Mouse (Mus musculus) limb, embryonic 12.5 days (tissue): ENCODE data around the gene Btg2. TPM values are rescaled to one million over a fixed set of nuclear protein-coding genes. Genes with fewer than 3 reads are reported as not detected.

Experiments used
- ATAC-seq: fragments of 200-750 bp; cut with Nextera tagmentation; 2 replicates; pipeline ENCODE4 v1.8.0; 2017; ENCODE audit warnings: low read depth, moderate TSS enrichment; ENCODE audit not compliant: insufficient number of reproducible peaks, insufficient read depth, low FRiP score, low TSS enrichment
- H3K27ac ChIP-seq: fragments of 300-500 bp; sonication (generic); 2 replicates; pipeline ENCODE4 v1.5.1; 2016; ENCODE audit warnings: mild to moderate bottlenecking, moderate library complexity
- H3K27me3 ChIP-seq: fragments of 300-500 bp; sonication (generic); 2 replicates; pipeline ENCODE4 v1.6.1; 2016; ENCODE audit warnings: mild to moderate bottlenecking, moderate library complexity
- H3K36me3 ChIP-seq: fragments of 300-500 bp; sonication (generic); 2 replicates; pipeline ENCODE4 v1.6.1; 2016; ENCODE audit warnings: mild to moderate bottlenecking, moderate library complexity
- H3K4me1 ChIP-seq: fragments of 300-500 bp; sonication (generic); replicated peaks from 2 replicates; pipeline ENCODE4 v1.6.1; 2016
- H3K4me2 ChIP-seq: fragments of 300-500 bp; sonication (generic); 2 replicates; pipeline ENCODE4 v1.6.1; 2016; ENCODE audit warnings: mild to moderate bottlenecking, moderate library complexity
- H3K4me3 ChIP-seq: fragments of 300-500 bp; sonication (generic); replicated peaks from 2 replicates; pipeline ENCODE4 v1.5.1; 2016; ENCODE audit warnings: mild to moderate bottlenecking
- H3K9ac ChIP-seq: fragments of 300-500 bp; sonication (generic); replicated peaks from 2 replicates; pipeline ENCODE4 v1.6.1; 2016; ENCODE audit warnings: mild to moderate bottlenecking, moderate library complexity
- H3K9me3 ChIP-seq: fragments of 300-500 bp; sonication (generic); 2 replicates; pipeline ENCODE4 v1.6.1; 2016; ENCODE audit warnings: mild to moderate bottlenecking, moderate library complexity
- WGBS: fragments of 180-500 bp; shearing (Covaris S2); methylation state at CpG from one replicate; pipeline ENCODE4 v1.1.7; 2016; 5-methylcytosine and 5-hydroxymethylcytosine counted together
- polyA plus RNA-seq: library from polyadenylated mRNA; unstranded; fragments of >200 nt; fragmentation: Nextera tagmentation; extraction: Ambion mirVana; gene quantifications from 2 replicates; pipeline ENCODE4 v1.2.1, GENCODE M21; 2016

Btg2 gene
- polyA plus RNA-seq, 1 experiment from 2014 or later = 28.1 TPM

DNA sequence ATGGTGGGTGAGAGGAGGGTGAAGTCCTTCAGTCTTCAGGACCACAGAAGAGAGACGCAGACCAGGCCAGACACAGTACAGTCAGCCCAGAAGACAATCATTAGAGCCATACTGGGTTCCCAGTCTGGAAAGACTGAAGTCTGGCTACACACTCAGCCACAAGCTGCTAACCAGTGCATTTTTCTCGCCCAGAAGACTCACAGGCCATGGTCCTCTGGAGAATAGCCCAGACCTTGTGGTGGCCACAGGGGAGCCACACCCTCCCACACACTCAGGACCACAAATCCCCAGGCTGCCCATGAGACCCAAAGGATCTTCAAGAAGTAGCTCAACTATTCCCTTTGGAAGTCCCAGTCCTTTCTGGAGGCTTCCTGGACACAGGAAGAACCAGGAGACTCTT lies 39.6 kb downstream of the Btg2 start:
- ATAC-seq = no peak
- WGBS = 89% methylated on average over 2 of the region's 2 CpGs
- peaks cover 34% of the 10 kb centered on the region for H3K4me1 ChIP-seq

DNA sequence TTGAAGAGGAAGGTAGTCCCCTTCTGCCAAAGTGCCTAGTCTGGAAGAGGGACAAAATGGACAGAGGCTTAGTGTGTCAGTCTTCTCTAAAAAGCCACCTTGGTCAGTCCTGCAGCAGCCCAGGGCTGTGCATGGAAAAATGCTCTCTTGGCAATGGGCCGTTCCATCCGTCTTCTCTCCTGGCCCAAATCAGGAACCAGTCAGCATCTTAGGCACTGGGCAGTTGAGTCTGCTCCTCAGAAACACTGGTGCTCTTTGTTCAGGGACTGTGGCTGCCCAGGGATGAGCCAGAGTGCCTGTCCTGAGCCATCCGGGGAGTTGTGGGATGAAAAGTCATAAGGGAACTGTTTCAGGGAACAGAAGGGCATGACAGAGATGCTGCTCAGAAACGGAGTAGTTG lies 40.6 kb downstream of the Btg2 start:
- H3K27ac ChIP-seq = no peak overlapping the region
- WGBS = 82% methylated on average over 4 of the region's 4 CpGs
- H3K36me3 ChIP-seq = no peaks in the 10 kb centered on the region
- H3K9me3 ChIP-seq = no peaks in the 10 kb centered on the region
- no peak for ATAC-seq
- H3K27me3 ChIP-seq = peaks cover 3% of the 10 kb centered on the region; the same call in 1 of the 2 replicates
- H3K4me3 ChIP-seq = no peak overlapping the region
- no peak overlapping the region for H3K9ac ChIP-seq
- peak overlapping the region; percentile 44 for H3K4me2 ChIP-seq
- peaks cover 27% of the 10 kb centered on the region for H3K4me1 ChIP-seq

More for the DNA sequence above, 39.6 kb downstream of the Btg2 start:
- Histone ChIP-seq H3K4me3 (no peak overlapping the region), H3K4me2 (no peak overlapping the region), H3K36me3 (no peaks in the 10 kb centered on the region), H3K27ac (no peak overlapping the region), H3K9ac (no peak overlapping the region), H3K27me3 (peaks cover 3% of the 10 kb centered on the region; the same call in 1 of the 2 replicates), H3K9me3 (no peaks in the 10 kb centered on the region)

DNA sequence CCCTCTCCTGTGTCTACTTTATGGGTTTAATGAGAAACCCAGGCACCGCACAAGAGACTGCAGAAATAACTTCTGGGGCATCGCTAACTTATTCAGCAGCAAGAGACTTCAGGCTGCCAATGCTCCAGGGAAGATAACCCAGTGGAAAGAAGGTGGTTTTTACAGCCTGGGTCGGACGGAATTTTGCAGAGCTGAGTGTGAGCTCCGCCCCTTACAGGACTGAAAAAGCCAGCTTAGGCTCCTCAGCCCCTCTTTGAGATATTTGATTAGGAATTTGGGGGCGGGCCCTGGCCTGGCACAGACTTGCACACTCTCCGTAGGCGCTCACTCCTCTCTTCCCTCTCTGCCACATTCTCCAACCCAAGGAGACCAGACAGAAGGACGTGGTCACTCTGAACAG lies 41.7 kb downstream of the Btg2 start, which contains the start of gene Fmod:
Fmod (plus strand) TSS at position 83 of the 400 bp plus-strand sequence.
- Histone ChIP-seq H3K4me1 (peaks cover 16% of the 10 kb centered on the region), H3K9ac (no peak within 1 kb of the TSS), H3K4me2 (peak within 1 kb of the TSS; percentile 44), H3K4me3 (peak within 1 kb of the TSS; percentile 18), H3K9me3 (no peaks in the 10 kb centered on the region), H3K36me3 (no peaks in the 10 kb centered on the region), H3K27me3 (peaks cover 3% of the 10 kb centered on the region; the same call in 1 of the 2 replicates), H3K27ac (peak within 1 kb of the TSS; percentile 84)
- WGBS = 24% methylated on average over 9 of the region's 9 CpGs
- ATAC-seq = peak; percentile 38

DNA sequence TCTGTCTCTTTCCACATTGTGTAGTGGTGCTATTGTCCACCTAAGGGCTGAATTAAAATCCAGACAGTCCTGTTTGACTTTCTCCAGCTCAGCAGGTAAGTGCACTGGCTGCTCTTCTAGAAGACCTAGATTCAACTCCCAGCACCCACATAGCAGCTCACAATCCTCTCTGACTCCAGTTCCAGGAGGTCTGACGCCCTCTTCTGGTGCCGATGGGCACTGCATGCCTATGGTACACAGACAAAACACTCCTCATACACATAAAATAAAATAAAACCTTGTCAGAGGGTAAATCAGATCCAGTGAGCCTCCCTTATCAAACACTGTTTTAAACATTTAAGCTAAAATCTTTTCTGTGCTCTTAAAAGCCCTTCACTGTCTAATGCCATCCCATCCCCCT lies 42.4 kb downstream of the Btg2 start:
- H3K9ac ChIP-seq = no peak overlapping the region
- no peak overlapping the region for H3K4me3 ChIP-seq
- peaks cover 3% of the 10 kb centered on the region; the same call in 1 of the 2 replicates for H3K27me3 ChIP-seq
- ATAC-seq = no peak
- H3K4me2 ChIP-seq = no peak overlapping the region
- peak overlapping the region; percentile 84 for H3K27ac ChIP-seq
- 63% methylated on average over 2 of the region's 2 CpGs for WGBS
- H3K9me3 ChIP-seq = no peaks in the 10 kb centered on the region
- no peaks in the 10 kb centered on the region for H3K36me3 ChIP-seq
- peaks cover 10% of the 10 kb centered on the region for H3K4me1 ChIP-seq

DNA sequence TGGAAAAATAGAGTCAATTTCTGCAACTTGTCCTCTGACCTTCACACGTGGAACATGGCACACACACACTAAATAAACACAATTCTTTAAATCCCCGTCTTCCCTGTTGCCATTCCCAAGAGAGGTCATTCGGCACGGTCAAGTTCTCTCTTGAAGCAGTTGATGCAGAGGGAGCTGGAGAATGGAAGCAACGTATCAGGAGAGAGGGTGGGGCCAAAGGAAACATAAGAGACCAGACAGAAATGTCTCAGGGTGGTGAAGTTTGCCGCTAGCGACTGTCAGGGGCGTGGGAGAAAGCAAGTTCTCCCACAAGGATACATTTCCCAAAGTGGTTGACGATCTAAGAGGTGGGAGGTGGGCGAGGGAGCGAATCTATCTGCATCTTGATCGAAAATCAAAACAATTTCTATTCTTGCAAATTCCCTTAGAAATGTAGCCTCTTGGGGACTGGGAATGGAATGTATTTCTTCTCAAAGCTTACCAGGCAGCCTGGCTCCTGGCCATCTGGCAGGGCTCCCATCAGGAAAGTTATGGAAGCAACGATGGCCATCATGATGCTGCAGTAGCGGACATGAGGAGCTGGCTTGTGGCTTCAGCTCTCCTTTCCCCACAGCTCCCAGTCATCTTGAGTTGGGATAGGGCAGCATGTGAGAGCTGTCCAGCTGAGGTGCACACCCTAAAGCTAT lies 50.6 kb downstream of the Btg2 start:
- Histone ChIP-seq H3K4me1 (no peaks in the 10 kb centered on the region), H3K9me3 (no peaks in the 10 kb centered on the region), H3K27ac (no peak overlapping the region), H3K4me2 (no peak overlapping the region), H3K9ac (no peak overlapping the region), H3K36me3 (no peaks in the 10 kb centered on the region), H3K4me3 (no peak overlapping the region), H3K27me3 (peaks cover 3% of the 10 kb centered on the region; the same call in 1 of the 2 replicates)
- no peak for ATAC-seq
- 87% methylated on average over 14 of the region's 14 CpGs for WGBS

DNA sequence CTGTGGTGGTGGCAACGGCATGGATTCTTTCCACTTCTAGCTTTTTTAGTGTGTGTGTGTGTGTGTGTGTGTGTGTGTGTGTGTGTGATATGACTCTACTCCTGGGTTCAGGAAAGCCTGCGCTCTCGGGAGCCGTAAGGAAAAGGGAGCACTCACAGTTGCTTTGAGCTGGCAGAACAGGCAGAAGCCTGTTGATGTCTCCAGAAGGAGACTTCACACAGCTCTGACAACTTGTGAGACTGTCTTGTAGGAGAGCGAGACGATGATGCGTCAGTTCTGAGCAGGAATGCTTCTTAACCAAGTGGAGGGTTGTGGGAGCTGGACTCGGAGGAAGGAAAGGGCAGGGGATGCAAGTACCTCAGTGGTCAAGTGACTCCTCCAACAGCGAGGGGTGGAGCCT lies 52.2 kb downstream of the Btg2 start:
- WGBS = 76% methylated on average over 9 of the region's 9 CpGs
- Histone ChIP-seq H3K4me1 (no peaks in the 10 kb centered on the region), H3K4me3 (no peak overlapping the region), H3K9me3 (no peaks in the 10 kb centered on the region), H3K36me3 (no peaks in the 10 kb centered on the region), H3K4me2 (no peak overlapping the region), H3K9ac (no peak overlapping the region), H3K27ac (no peak overlapping the region), H3K27me3 (peaks cover 3% of the 10 kb centered on the region; the same call in 1 of the 2 replicates)
- no peak for ATAC-seq

DNA sequence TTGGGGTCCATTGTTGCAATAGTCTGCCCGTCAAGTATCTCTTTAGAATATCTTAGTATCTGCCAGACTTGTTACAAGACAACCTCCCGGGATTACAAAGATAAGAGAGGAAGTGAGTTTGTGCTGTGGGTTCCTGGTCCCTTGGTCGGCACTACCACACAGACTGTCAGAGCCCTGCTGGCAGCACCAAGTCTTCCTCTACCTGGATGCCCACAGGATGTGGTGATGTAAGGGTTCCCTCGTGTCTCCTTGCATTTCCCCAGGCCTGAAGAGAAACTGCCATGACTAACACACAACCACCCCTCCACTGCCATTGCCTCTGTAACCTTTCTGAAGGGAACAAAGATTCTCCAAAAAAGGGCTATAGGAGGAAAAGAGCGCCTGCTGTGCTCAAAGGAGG lies 52.9 kb downstream of the Btg2 start:
- no peak overlapping the region for H3K9ac ChIP-seq
- ATAC-seq = no peak
- H3K4me2 ChIP-seq = no peak overlapping the region
- peaks cover 3% of the 10 kb centered on the region; the same call in 1 of the 2 replicates for H3K27me3 ChIP-seq
- no peaks in the 10 kb centered on the region for H3K36me3 ChIP-seq
- H3K9me3 ChIP-seq = no peaks in the 10 kb centered on the region
- H3K4me1 ChIP-seq = no peaks in the 10 kb centered on the region
- no peak overlapping the region for H3K27ac ChIP-seq
- no peak overlapping the region for H3K4me3 ChIP-seq
- 73% methylated on average over 5 of the region's 5 CpGs for WGBS

Other genes with a start within 250 kb of the Btg2 start
- gene Optc, start 171.1 kb downstream of the Btg2 start, polyA plus RNA-seq = 0.27 and 0.41 TPM in 2 replicates
- 2.0 and 3.2 TPM in 2 replicates for gene Prelp, start 157.7 kb downstream of the Btg2 start, polyA plus RNA-seq
- 12.6 and 14.8 TPM in 2 replicates for gene Fmod, start 41.9 kb downstream of the Btg2 start, polyA plus RNA-seq
- gene Chit1, start 32.1 kb upstream of the Btg2 start, polyA plus RNA-seq = not detected in 2 replicates
- gene Chil1, start 103.1 kb upstream of the Btg2 start, polyA plus RNA-seq = 4.3 and 4.4 TPM in 2 replicates
- 38.8 and 41.9 TPM in 2 replicates for gene Mybph, start 114.3 kb upstream of the Btg2 start, polyA plus RNA-seq
- 1.5 and 3.0 TPM in 2 replicates for gene Adora1, start 156.3 kb upstream of the Btg2 start, polyA plus RNA-seq
- gene Myog, start 210.9 kb upstream of the Btg2 start, polyA plus RNA-seq = 108 and 119 TPM in 2 replicates